Mouse (Mus musculus) T-cell, adult 2 months (primary cell): ENCODE data around the gene Fam20b.
"Not testable (repeated sequence)": the region's sequence is repeated elsewhere in the genome, so short reads cannot be mapped to it uniquely, and the experiment has no call there.

Experiments used
- DNase-seq: peaks from one replicate; pipeline ENCODE4 v3.0.0; 2022; ENCODE audit warnings: low spot score

Fam20b gene

GRCm38 (mm10) chr1:156672720-156673475 lies 46.0 kb downstream of the Fam20b start:
- DNase-seq: peak; percentile 41

- DNase-seq: no peak
Measured at GRCm38 (mm10) chr1:156671921-156672320, 47.0 kb downstream of the Fam20b start.

- DNase-seq: no peak
Measured at GRCm38 (mm10) chr1:156669208-156669983, 49.5 kb downstream of the Fam20b start.

- no peak for DNase-seq
Measured at GRCm38 (mm10) chr1:156668602-156669001, 50.3 kb downstream of the Fam20b start.

- DNase-seq: no peak
Measured at GRCm38 (mm10) chr1:156667141-156667926, 51.6 kb downstream of the Fam20b start.

- no peak for DNase-seq
Measured at GRCm38 (mm10) chr1:156665777-156666176, 53.1 kb downstream of the Fam20b start.

GRCm38 (mm10) chr1:156660660-156661236 lies 58.1 kb downstream of the Fam20b start:
- not testable (repeated sequence) for DNase-seq

- DNase-seq: no peak
Measured at GRCm38 (mm10) chr1:156659906-156660659, 58.8 kb downstream of the Fam20b start.

- no peak for DNase-seq
Measured at GRCm38 (mm10) chr1:156658676-156659075, 60.2 kb downstream of the Fam20b start.

GRCm38 (mm10) chr1:156657523-156657922 lies 61.4 kb downstream of the Fam20b start:
- DNase-seq: no peak

- DNase-seq: no peak
Measured at GRCm38 (mm10) chr1:156654735-156655530, 64.0 kb downstream of the Fam20b start.

- DNase-seq: no peak
Measured at GRCm38 (mm10) chr1:156652189-156652822, 66.6 kb downstream of the Fam20b start.

GRCm38 (mm10) chr1:156650631-156651030 lies 68.3 kb downstream of the Fam20b start:
- no peak for DNase-seq

- no peak for DNase-seq
Measured at GRCm38 (mm10) chr1:156648705-156649104, 70.2 kb downstream of the Fam20b start.

- DNase-seq: no peak
Measured at GRCm38 (mm10) chr1:156645971-156646370, 72.9 kb downstream of the Fam20b start.

- DNase-seq: no peak
Measured at GRCm38 (mm10) chr1:156644780-156645523, 73.9 kb downstream of the Fam20b start.

GRCm38 (mm10) chr1:156644061-156644460 lies 74.8 kb downstream of the Fam20b start:
- DNase-seq: no peak

GRCm38 (mm10) chr1:156642813-156643212 lies 76.1 kb downstream of the Fam20b start:
- DNase-seq: no peak

- no peak for DNase-seq
Measured at GRCm38 (mm10) chr1:156641808-156642207, 77.1 kb downstream of the Fam20b start.
